Mouse (Mus musculus): ENCODE results near the gene Hemgn. TPM values are rescaled to one million over a fixed set of nuclear protein-coding genes. Genes with fewer than 3 reads are reported as not detected.

The Hemgn gene
- total and polyA plus RNA-seq, 3 experiments = 11.8 to 19.9 TPM; not detected in 1

DNA sequence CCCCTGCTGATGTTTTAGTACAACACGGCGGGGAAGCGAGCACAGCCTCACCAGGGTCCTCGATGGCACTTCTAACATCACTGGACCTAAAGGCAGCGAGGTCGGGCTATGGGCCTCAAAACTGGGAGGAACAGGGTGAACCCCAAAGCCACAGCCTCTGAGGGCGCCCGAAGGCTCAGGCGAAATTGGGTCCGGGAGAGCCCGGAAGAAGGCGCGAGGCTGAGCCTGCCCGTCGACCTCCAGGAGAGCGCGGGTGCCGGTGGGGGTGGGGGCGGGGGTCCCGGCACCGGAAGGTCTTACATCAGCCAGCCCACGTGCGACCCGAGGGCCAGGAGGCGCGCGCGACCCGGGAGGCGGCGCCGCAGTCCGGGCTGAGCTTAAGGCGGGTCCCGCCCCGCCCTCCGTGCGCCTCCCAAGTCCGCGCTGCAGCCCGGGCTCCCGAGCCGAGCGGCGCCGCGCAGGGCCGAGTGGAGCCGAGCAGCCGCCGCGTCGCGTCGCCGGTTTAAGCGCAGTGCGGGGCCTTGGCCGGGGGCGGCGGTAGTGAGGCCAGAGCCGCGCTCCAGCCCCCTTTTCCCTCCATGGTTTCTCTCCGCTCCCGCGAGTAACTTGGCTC lies 37.3 kb upstream of the Hemgn start, which contains the start of gene Anp32b:
TSS of gene Anp32b (plus strand) at position 384 of the 613 bp plus-strand sequence.
- Histone ChIP-seq H3K9me3 (replicated peaks; ENCODE audit: insufficient read depth, low read length) (no peaks in the 10 kb centered on the region), H3K36me3 (ENCODE audit: control insufficient read depth in 1 of 2, insufficient read depth in 2 of 2, low read length in 2 of 2) (peaks cover 0 to 37% of the 10 kb centered on the region in 2 experiments), H3K27me3 (ENCODE audit: control insufficient read depth in 1 of 2, insufficient read depth in 2 of 2, low read length in 2 of 2) (no peaks in the 10 kb centered on the region), H3K4me1 (ENCODE audit: control insufficient read depth in 1 of 2, insufficient read depth in 2 of 2, low read length in 2 of 2) (peaks cover 25 to 38% of the 10 kb centered on the region in 2 experiments), H3K27ac (ENCODE audit: control insufficient read depth, low read depth, low read length) (peak within 1 kb of the TSS; percentile 94), H3K79me2 (ENCODE audit: control insufficient read depth, insufficient read depth, low read length, poor library complexity) (peaks cover 51% of the 10 kb centered on the region), H3K9ac (ENCODE audit: control insufficient read depth, low read depth, low read length, poor library complexity, severe bottlenecking) (peak within 1 kb of the TSS; percentile 98), H3K4me3 (ENCODE audit: control insufficient read depth in 1 of 2, insufficient read depth in 1 of 2, low read depth in 2 of 2, low read length in 2 of 2) (peak within 1 kb of the TSS; percentile 85 to 90)
- TF ChIP-seq NRF1 (IDR thresholded peaks at IDR 0.05; ENCODE audit: insufficient read depth, low read depth, low read length, poor library complexity, severe bottlenecking) = peak; percentile 56
- TF ChIP-seq KAT2A (conservative IDR thresholded peaks at IDR 0.05; ENCODE audit: low read depth, low read length) = no peak; the same call in 1 of the 2 replicates
- peak; percentile 85; the same call in 1 of the 2 replicates for TF ChIP-seq MAX (IDR thresholded peaks at IDR 0.05; ENCODE audit: low read length)
- peak; percentile 70; the same call in 1 of the 2 replicates for TF ChIP-seq MYC (IDR thresholded peaks at IDR 0.05; ENCODE audit: low read depth, low read length)
- TF ChIP-seq MXI1 (IDR thresholded peaks at IDR 0.05; ENCODE audit: low read depth, low read length) = no peak; the same call in none of the 2 replicates
- peak; percentile 64; the same call in 1 of the 2 replicates for TF ChIP-seq ZMIZ1 (IDR thresholded peaks at IDR 0.05; ENCODE audit: low read depth, low read length)
- TF ChIP-seq USF2 (IDR thresholded peaks at IDR 0.05; ENCODE audit: borderline replicate concordance in 1 of 2, insufficient read depth in 1 of 2, low read depth in 1 of 2, low read length in 2 of 2) = no peak
- no peak for TF ChIP-seq POLR2AphosphoS5 (IDR thresholded peaks at IDR 0.05; ENCODE audit: borderline replicate concordance, low read depth, low read length)
- no peak for TF ChIP-seq MYB (IDR thresholded peaks at IDR 0.05; ENCODE audit: low read depth, low read length)
- no peak for TF ChIP-seq JUND (IDR thresholded peaks at IDR 0.05; ENCODE audit: low read depth, low read length)
- no peak for TF ChIP-seq MEF2A (IDR thresholded peaks at IDR 0.05; ENCODE audit: extremely low read depth, insufficient replicate concordance, low read depth, low read length, poor library complexity, severe bottlenecking)
- 0 out of 2 replicates have a peak, but pooled peaks have one; percentile 29 for TF ChIP-seq UBTF (IDR thresholded peaks at IDR 0.05; ENCODE audit: borderline replicate concordance, insufficient read depth, low read depth, low read length)
- peak; percentile 49 for TF ChIP-seq NELFE (IDR thresholded peaks at IDR 0.05; ENCODE audit: low read depth, low read length)
- TF ChIP-seq SMC3 (IDR thresholded peaks at IDR 0.05; ENCODE audit: low read depth, low read length) = no peak
- TF ChIP-seq ETS1 (IDR thresholded peaks at IDR 0.05; ENCODE audit: low read depth, low read length) = peak; percentile 21; the same call in 1 of the 2 replicates
- peak; percentile 35 to 73; a peak in 1 of 4 replicates for TF ChIP-seq POLR2A (IDR thresholded peaks at IDR 0.05; ENCODE audit: control insufficient read depth in 1 of 2, insufficient read depth in 1 of 2, low read depth in 1 of 2, low read length in 2 of 2, poor library complexity in 1 of 2)
- TF ChIP-seq TCF12 (IDR thresholded peaks at IDR 0.05; ENCODE audit: low read depth, low read length) = no peak
- peak; percentile 62 for TF ChIP-seq USF1 (IDR thresholded peaks at IDR 0.05; ENCODE audit: low read depth, low read length)
- TF ChIP-seq CHD2 (IDR thresholded peaks at IDR 0.05; ENCODE audit: low read length) = no peak
- no peak for TF ChIP-seq TBP (IDR thresholded peaks at IDR 0.05; ENCODE audit: low read depth, low read length)
- TF ChIP-seq SIN3A (IDR thresholded peaks at IDR 0.05; ENCODE audit: low read length) = 0 out of 2 replicates have a peak, but pooled peaks have one; percentile 15
- TF ChIP-seq ZKSCAN1 (IDR thresholded peaks at IDR 0.05; ENCODE audit: low read depth, low read length) = no peak
- TF ChIP-seq BHLHE40 (IDR thresholded peaks at IDR 0.05; ENCODE audit: borderline replicate concordance, low read depth, low read length) = peak; percentile 64; the same call in 1 of the 2 replicates
- no peak for TF ChIP-seq MAFK (IDR thresholded peaks at IDR 0.05; ENCODE audit: borderline replicate concordance, low read depth, low read length)
- TF ChIP-seq ELF1 (IDR thresholded peaks at IDR 0.05; ENCODE audit: low read depth, low read length) = 0 out of 2 replicates have a peak, but pooled peaks have one; percentile 12
- peak; percentile 19; the same call in 1 of the 2 replicates for TF ChIP-seq POLR2AphosphoS2 (IDR thresholded peaks at IDR 0.05; ENCODE audit: low read length)
- peak in 1 of 2 experiments; percentile 4; a peak in 1 of 4 replicates for TF ChIP-seq EP300 (IDR thresholded peaks at IDR 0.05; ENCODE audit: low read depth in 1 of 2, low read length in 2 of 2)
- TF ChIP-seq HCFC1 (IDR thresholded peaks at IDR 0.05; ENCODE audit: low read depth, low read length) = 0 out of 2 replicates have a peak, but pooled peaks have one; percentile 59
- TF ChIP-seq GATA1 (IDR thresholded peaks at IDR 0.05; ENCODE audit: low read depth, low read length) = no peak
- TF ChIP-seq CTCF (IDR thresholded peaks at IDR 0.05 in 2 of 3, conservative IDR thresholded peaks at IDR 0.05 in 1 of 3; ENCODE audit: control insufficient read depth in 1 of 3, insufficient read depth in 1 of 3, low read depth in 2 of 3, low read length in 3 of 3, poor library complexity in 1 of 3, severe bottlenecking in 1 of 3) = peak in 2 of 3 experiments; percentile 50 to 52; a peak in 5 of 6 replicates
- DNase-seq (ENCODE audit: low read depth, low spot score) = peak; percentile 96
